Mouse (Mus musculus): Measurements from ENCODE around the gene Tctn1. TPM values are rescaled to one million over a fixed set of nuclear protein-coding genes. Genes with fewer than 3 reads are reported as not detected.

Tctn1 gene
- polyA plus RNA-seq, 1 experiment from 2014 or later = 3.0 TPM

DNA sequence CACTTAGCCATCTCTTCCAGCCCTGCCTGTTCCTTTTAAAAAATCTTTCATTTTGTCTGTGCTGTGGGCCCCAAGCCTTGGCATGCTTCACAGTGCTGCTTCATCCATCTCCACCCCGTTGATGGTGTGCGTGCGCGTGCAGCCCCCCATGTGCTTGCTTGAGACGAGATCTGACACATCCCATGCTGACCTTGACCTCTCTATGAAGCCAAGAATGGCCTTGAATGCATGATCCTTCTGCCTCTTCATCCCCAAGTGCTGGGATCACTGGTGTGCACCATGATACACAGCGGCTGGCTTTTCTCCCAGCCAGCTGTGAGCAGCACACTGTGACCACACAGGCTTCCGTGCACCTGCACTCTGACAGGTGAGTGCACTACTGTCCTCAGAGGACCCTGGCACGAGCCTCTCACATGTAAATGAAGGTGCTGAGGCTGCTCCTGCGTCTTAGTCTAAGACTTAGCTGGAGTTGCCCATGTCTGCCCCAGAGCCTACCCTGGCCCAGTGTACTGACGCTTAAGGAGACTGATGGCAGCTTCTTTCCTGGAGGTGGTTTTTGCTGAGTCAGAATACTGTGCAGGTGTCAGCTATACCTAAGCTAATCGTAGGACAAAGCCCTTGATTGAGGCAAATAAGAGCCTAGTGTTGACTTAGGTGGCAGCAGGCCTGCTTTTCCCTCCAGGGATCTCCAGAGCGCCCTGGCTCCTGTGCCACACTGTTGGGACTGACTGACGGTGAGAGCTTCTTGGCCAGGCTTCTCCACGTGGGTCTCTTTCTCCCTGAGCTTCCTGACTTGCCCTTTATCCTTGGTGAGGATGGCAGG is 31.1 kb upstream of the Tctn1 start:
- Histone ChIP-seq H3K27me3 (replicated peaks) (no peaks in the 10 kb centered on the region), H3K4me3 (replicated peaks) (no peak overlapping the region), H3K27ac (no peak overlapping the region), H3K9me3 (no peaks in the 10 kb centered on the region), H3K36me3 (no peaks in the 10 kb centered on the region), H3K9ac (no peak overlapping the region), H3K4me1 (replicated peaks) (peaks cover 11% of the 10 kb centered on the region), H3K4me2 (replicated peaks) (no peak overlapping the region)
- 74% methylated on average over 14 of the region's 14 CpGs for WGBS
- ATAC-seq = peak; percentile 32; the same call in 1 of the 2 replicates

DNA sequence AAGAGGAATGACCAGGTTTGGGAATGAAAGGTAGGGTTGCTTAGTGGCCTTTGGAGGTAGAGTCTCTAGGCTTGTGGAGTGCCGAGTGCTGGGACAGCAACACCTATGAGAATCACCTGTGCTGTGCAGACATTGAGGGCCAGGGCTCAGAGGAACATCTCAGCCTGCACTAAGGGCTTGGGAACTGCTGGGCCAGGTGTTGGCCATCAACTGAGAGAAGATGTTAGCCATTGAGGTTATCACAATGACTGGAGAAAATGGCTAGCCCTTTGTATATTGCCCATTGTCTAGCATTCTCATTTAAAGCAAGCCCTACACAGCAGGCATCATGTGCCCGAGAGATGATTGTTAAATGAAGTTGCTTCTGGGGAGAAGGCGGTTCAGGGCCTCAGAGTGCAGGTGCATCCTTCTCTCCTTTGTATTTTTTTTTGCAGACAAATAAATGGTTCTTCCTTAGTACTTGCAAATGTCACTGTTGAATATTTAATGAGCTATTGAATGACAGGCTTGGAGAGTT is 30.0 kb upstream of the Tctn1 start:
- WGBS = 76% methylated on average over 3 of the region's 3 CpGs
- ATAC-seq = no peak
- no peaks in the 10 kb centered on the region for H3K9me3 ChIP-seq
- no peaks in the 10 kb centered on the region for H3K27me3 ChIP-seq (replicated peaks)
- H3K27ac ChIP-seq = no peak overlapping the region
- H3K9ac ChIP-seq = no peak overlapping the region
- H3K4me1 ChIP-seq (replicated peaks) = peaks cover 11% of the 10 kb centered on the region
- no peak overlapping the region for H3K4me2 ChIP-seq (replicated peaks)
- H3K36me3 ChIP-seq = no peaks in the 10 kb centered on the region
- H3K4me3 ChIP-seq (replicated peaks) = no peak overlapping the region

GRCm38 (mm10) chr5:122293131-122293530 is 28.9 kb upstream of the Tctn1 start:
- no peak for ATAC-seq
- no peak overlapping the region for H3K4me3 ChIP-seq (replicated peaks)
- 62% methylated on average over 6 of the region's 6 CpGs for WGBS
- H3K27ac ChIP-seq = no peak overlapping the region
- H3K9me3 ChIP-seq = no peaks in the 10 kb centered on the region
- H3K36me3 ChIP-seq = no peaks in the 10 kb centered on the region
- H3K9ac ChIP-seq = no peak overlapping the region
- no peak overlapping the region for H3K4me2 ChIP-seq (replicated peaks)
- peaks cover 14% of the 10 kb centered on the region for H3K4me1 ChIP-seq (replicated peaks)
- no peaks in the 10 kb centered on the region for H3K27me3 ChIP-seq (replicated peaks)

DNA sequence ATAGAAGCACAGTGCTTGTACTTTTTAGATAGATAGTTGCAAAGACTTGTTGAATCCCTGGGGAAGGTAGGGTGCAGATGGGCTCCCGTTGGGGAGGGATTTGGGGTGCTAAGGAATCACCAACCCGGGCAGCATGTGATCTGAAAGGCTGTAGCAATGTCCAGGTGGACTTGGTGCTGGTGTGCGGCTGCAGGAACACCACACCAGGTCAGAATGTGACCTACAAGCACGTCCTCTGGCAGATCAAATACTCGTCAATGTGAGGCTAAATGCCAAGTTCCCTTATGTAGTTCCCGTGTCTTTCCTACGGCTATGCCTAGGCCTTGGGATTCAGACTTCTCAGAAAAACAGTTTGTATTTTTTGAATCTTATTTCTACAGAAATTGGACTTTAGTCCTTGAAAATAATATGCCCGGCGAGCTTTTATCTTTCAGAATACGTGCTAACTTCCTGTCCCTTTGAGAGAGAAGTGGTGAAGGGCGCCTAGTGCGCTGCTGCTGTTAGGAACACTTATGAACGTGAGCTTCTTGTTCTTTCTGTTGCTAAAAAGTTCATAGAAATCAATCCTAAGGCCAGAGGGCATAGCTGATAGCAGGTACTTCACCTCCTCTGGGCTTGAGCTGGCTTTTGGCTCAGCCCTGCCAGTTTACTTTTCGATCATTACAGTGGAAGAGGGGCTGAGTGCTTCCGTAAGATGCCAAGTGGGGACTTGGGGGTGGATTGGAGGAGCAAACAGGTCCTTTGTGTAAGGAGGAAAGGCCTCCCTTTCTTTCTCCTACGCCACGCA is 27.5 kb upstream of the Tctn1 start:
- Histone ChIP-seq H3K27me3 (replicated peaks) (no peaks in the 10 kb centered on the region), H3K4me2 (replicated peaks) (peak overlapping the region; percentile 32), H3K9me3 (no peaks in the 10 kb centered on the region), H3K4me3 (replicated peaks) (no peak overlapping the region), H3K36me3 (0 out of 2 replicates have a peak, but pooled peaks cover 2% of the 10 kb centered on the region), H3K27ac (peak overlapping the region; percentile 69), H3K9ac (peak overlapping the region; percentile 23; the same call in 1 of the 2 replicates), H3K4me1 (replicated peaks) (peaks cover 16% of the 10 kb centered on the region)
- WGBS = 55% methylated on average over 17 of the region's 17 CpGs
- ATAC-seq = peak; percentile 79

GRCm38 (mm10) chr5:122291149-122291548 is 26.9 kb upstream of the Tctn1 start:
- peaks cover 18% of the 10 kb centered on the region for H3K4me1 ChIP-seq (replicated peaks)
- H3K9me3 ChIP-seq = no peaks in the 10 kb centered on the region
- peak overlapping the region; percentile 6; the same call in 1 of the 2 replicates for H3K9ac ChIP-seq
- 0 out of 2 replicates have a peak, but pooled peaks cover 2% of the 10 kb centered on the region for H3K36me3 ChIP-seq
- whole genome bisulfite sequencing = 56% methylated on average over 6 of the region's 6 CpGs
- H3K27me3 ChIP-seq (replicated peaks) = no peaks in the 10 kb centered on the region
- peak overlapping the region; percentile 32 for H3K4me2 ChIP-seq (replicated peaks)
- H3K4me3 ChIP-seq (replicated peaks) = no peak overlapping the region
- peak; percentile 57 for ATAC-seq
- peak overlapping the region; percentile 69 for H3K27ac ChIP-seq

- 87% methylated on average over 4 of the region's 4 CpGs for WGBS
- Histone ChIP-seq H3K36me3 (0 out of 2 replicates have a peak, but pooled peaks cover 2% of the 10 kb centered on the region), H3K9me3 (no peaks in the 10 kb centered on the region), H3K27me3 (replicated peaks) (no peaks in the 10 kb centered on the region), H3K4me1 (replicated peaks) (peaks cover 18% of the 10 kb centered on the region), H3K27ac (no peak overlapping the region), H3K9ac (no peak overlapping the region), H3K4me2 (replicated peaks) (no peak overlapping the region), H3K4me3 (replicated peaks) (no peak overlapping the region)
- ATAC-seq = no peak
These were observed 24.0 kb upstream of the Tctn1 start for GRCm38 (mm10) chr5:122288147-122288811.

- ATAC-seq = no peak
- Histone ChIP-seq H3K36me3 (0 out of 2 replicates have a peak, but pooled peaks cover 2% of the 10 kb centered on the region), H3K27ac (no peak overlapping the region), H3K4me3 (replicated peaks) (no peak overlapping the region), H3K4me2 (replicated peaks) (no peak overlapping the region), H3K27me3 (replicated peaks) (no peaks in the 10 kb centered on the region), H3K9ac (no peak overlapping the region), H3K4me1 (replicated peaks) (peaks cover 12% of the 10 kb centered on the region), H3K9me3 (no peaks in the 10 kb centered on the region)
- WGBS = 85% methylated on average over 4 of the region's 4 CpGs
These were observed 22.8 kb upstream of the Tctn1 start for GRCm38 (mm10) chr5:122287026-122287425.

- no peak overlapping the region for H3K9ac ChIP-seq
- 80% methylated on average over 10 of the region's 10 CpGs for WGBS
- no peak overlapping the region for H3K27ac ChIP-seq
- H3K4me3 ChIP-seq (replicated peaks) = peak overlapping the region; percentile 11; the same call in 1 of the 2 replicates
- H3K4me1 ChIP-seq (replicated peaks) = peaks cover 12% of the 10 kb centered on the region
- no peaks in the 10 kb centered on the region for H3K27me3 ChIP-seq (replicated peaks)
- no peak for ATAC-seq
- 0 out of 2 replicates have a peak, but pooled peaks cover 2% of the 10 kb centered on the region for H3K36me3 ChIP-seq
- H3K9me3 ChIP-seq = no peaks in the 10 kb centered on the region
- H3K4me2 ChIP-seq (replicated peaks) = peak overlapping the region; percentile 96
These were observed 21.9 kb upstream of the Tctn1 start for GRCm38 (mm10) chr5:122286191-122286590.

- no peak overlapping the region for H3K27ac ChIP-seq
- H3K36me3 ChIP-seq = 0 out of 2 replicates have a peak, but pooled peaks cover 2% of the 10 kb centered on the region
- WGBS = 53% methylated on average over 7 of the region's 7 CpGs
- peak overlapping the region; percentile 93 for H3K4me3 ChIP-seq (replicated peaks)
- no peaks in the 10 kb centered on the region for H3K9me3 ChIP-seq
- peak overlapping the region; percentile 96 for H3K4me2 ChIP-seq (replicated peaks)
- H3K4me1 ChIP-seq (replicated peaks) = peaks cover 14% of the 10 kb centered on the region
- no peak for ATAC-seq
- no peaks in the 10 kb centered on the region for H3K27me3 ChIP-seq (replicated peaks)
- H3K9ac ChIP-seq = peak overlapping the region; percentile 88; the same call in 1 of the 2 replicates
These were observed 21.5 kb upstream of the Tctn1 start for GRCm38 (mm10) chr5:122285767-122286150.

- no peaks in the 10 kb centered on the region for H3K27me3 ChIP-seq (replicated peaks)
- WGBS = under 1% methylated on average over 34 of the region's 34 CpGs
- peak; percentile 24; the same call in 1 of the 2 replicates for ATAC-seq
- H3K27ac ChIP-seq = peak overlapping the region; percentile 52
- H3K36me3 ChIP-seq = 0 out of 2 replicates have a peak, but pooled peaks cover 2% of the 10 kb centered on the region
- no peaks in the 10 kb centered on the region for H3K9me3 ChIP-seq
- H3K4me1 ChIP-seq (replicated peaks) = peaks cover 19% of the 10 kb centered on the region
- H3K9ac ChIP-seq = peak overlapping the region; percentile 88
- H3K4me2 ChIP-seq (replicated peaks) = peak overlapping the region; percentile 96
- H3K4me3 ChIP-seq (replicated peaks) = peak overlapping the region; percentile 93
These were observed 20.9 kb upstream of the Tctn1 start for GRCm38 (mm10) chr5:122285029-122285766.
